Mouse (Mus musculus) hindbrain, embryonic 15.5 days (tissue): ENCODE results near the gene Rbms1. TPM values are rescaled to one million over a fixed set of nuclear protein-coding genes. Genes with fewer than 3 reads are reported as not detected.

Source experiments
- ATAC-seq: fragments of 200-750 bp; cut with Nextera tagmentation; 2 replicates; pipeline ENCODE4 v1.8.0; 2017; ENCODE audit warnings: low read depth, moderate number of reproducible peaks, moderate TSS enrichment; ENCODE audit not compliant: low FRiP score
- H3K27ac ChIP-seq: fragments of 300-500 bp; sonication (generic); replicated peaks from 2 replicates; pipeline ENCODE4 v1.5.1; 2015; ENCODE audit warnings: mild to moderate bottlenecking, inconsistent platforms
- H3K27me3 ChIP-seq: fragments of 300-500 bp; sonication (generic); 2 replicates; pipeline ENCODE4 v1.6.1; 2015; ENCODE audit warnings: control low read depth, inconsistent platforms
- H3K36me3 ChIP-seq: fragments of 300-500 bp; sonication (generic); 2 replicates; pipeline ENCODE4 v1.6.1; 2015; ENCODE audit warnings: control low read depth, inconsistent platforms
- H3K4me1 ChIP-seq: fragments of 300-500 bp; sonication (generic); replicated peaks from 2 replicates; pipeline ENCODE4 v1.6.1; 2015; ENCODE audit warnings: control low read depth, inconsistent platforms
- H3K4me2 ChIP-seq: fragments of 300-500 bp; sonication (generic); 2 replicates; pipeline ENCODE4 v1.6.1; 2015; ENCODE audit warnings: moderate library complexity, mild to moderate bottlenecking, inconsistent platforms
- H3K4me3 ChIP-seq: fragments of 300-500 bp; sonication (generic); 2 replicates; pipeline ENCODE4 v1.5.1; 2015; ENCODE audit warnings: mild to moderate bottlenecking, inconsistent platforms
- H3K9ac ChIP-seq: fragments of 300-500 bp; sonication (generic); 2 replicates; pipeline ENCODE4 v1.6.1; 2015; ENCODE audit warnings: inconsistent platforms
- H3K9me3 ChIP-seq: fragments of 300-500 bp; sonication (generic); 2 replicates; pipeline ENCODE4 v1.6.1; 2016; ENCODE audit warnings: control low read depth, inconsistent platforms
- WGBS: fragments of 180-500 bp; shearing (Covaris S2); methylation state at CpG from one replicate; pipeline ENCODE4 v1.1.7; 2015; 5-methylcytosine and 5-hydroxymethylcytosine counted together
- polyA plus RNA-seq: library from polyadenylated mRNA; unstranded; fragments of >200 nt; fragmentation: Nextera tagmentation; extraction: Ambion mirVana; gene quantifications from 2 replicates; pipeline ENCODE4 v1.2.1, GENCODE M21; 2015

Gene Rbms1
- polyA plus RNA-seq, 1 experiment from 2014 or later: 77.7 TPM

DNA sequence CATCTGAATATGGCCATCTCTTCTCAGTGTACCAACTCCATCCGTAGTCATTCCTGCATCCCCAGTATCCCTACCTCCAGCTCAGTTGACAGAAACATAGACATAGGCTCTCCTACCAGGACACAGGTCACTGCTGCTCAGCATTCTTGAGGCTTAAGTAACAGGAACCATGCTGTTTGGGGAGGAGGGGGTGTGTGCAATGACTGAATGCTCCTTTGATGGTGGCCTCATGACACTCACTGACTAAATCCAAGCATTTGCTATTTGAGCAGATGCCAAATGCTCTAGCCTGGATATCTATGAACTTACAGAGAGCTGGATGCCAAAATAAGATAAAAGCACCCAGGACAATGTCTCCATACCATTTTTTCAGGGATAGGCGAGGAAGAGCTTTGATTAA lies 238.3 kb downstream of the Rbms1 start:
- WGBS: 78% methylated on average over 2 of the region's 2 CpGs
- H3K27me3 ChIP-seq: no peaks in the 10 kb centered on the region
- peaks cover 7% of the 10 kb centered on the region for H3K4me1 ChIP-seq
- no peak overlapping the region for H3K4me2 ChIP-seq
- no peaks in the 10 kb centered on the region for H3K36me3 ChIP-seq
- no peak overlapping the region for H3K27ac ChIP-seq
- no peak overlapping the region for H3K4me3 ChIP-seq
- ATAC-seq: no peak
- no peaks in the 10 kb centered on the region for H3K9me3 ChIP-seq
- no peak overlapping the region for H3K9ac ChIP-seq

DNA sequence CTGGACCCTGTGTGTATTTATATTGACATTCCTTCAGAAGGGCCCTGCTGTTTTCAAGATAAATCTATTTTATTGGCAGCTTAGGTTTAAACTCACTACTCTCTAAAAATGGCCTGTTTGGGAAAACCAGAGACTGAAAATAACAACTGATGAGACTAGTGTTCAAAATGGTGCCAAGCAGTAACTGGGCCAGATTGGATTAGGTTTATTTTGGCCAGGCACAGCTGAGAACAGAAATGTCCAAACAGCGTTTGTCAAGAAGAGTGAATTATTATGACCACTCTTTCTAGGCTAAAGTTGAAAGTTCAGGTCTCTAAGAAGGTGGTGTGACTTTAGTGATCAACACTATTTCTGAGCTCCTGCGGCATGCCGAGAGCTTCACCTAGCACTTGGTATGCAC lies 240.0 kb downstream of the Rbms1 start:
- Histone ChIP-seq H3K4me1 (peaks cover 7% of the 10 kb centered on the region), H3K27me3 (no peaks in the 10 kb centered on the region), H3K4me2 (no peak overlapping the region), H3K9me3 (no peaks in the 10 kb centered on the region), H3K4me3 (no peak overlapping the region), H3K36me3 (no peaks in the 10 kb centered on the region), H3K27ac (no peak overlapping the region), H3K9ac (no peak overlapping the region)
- ATAC-seq: no peak
- WGBS: 87% methylated on average over 3 of the region's 3 CpGs

DNA sequence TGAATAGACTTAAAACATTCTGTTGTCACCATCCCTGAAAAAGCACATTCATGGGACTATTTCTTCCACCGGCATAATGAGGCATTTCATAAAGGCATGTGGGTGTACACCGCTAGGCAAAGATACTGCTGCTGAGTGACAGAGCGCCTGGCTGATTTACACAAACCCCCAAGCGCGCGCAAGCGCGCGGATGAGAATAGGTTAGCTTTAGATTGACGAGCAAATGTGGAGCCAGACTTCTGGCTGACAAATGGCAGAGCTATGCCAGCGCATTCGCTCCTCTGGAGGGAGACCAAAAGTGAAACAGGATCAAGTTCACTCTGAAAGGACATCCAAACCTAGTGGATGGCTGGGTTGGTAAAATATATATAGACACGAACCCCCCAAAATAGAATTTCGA lies 240.5 kb downstream of the Rbms1 start, which contains the start of gene Itgb6:
Gene Itgb6, minus strand, starts transcription at position 130 of the 400 bp plus-strand sequence.
- Histone ChIP-seq H3K36me3 (no peaks in the 10 kb centered on the region), H3K9me3 (no peaks in the 10 kb centered on the region), H3K27ac (no peak within 1 kb of the TSS), H3K9ac (no peak within 1 kb of the TSS), H3K27me3 (no peaks in the 10 kb centered on the region), H3K4me3 (no peak within 1 kb of the TSS), H3K4me2 (0 out of 2 replicates have a peak within 1 kb of the TSS, but pooled peaks have one; percentile 16), H3K4me1 (peaks cover 7% of the 10 kb centered on the region)
- 60% methylated on average over 14 of the region's 14 CpGs for WGBS
- ATAC-seq: peak; percentile 69; the same call in 1 of the 2 replicates

DNA sequence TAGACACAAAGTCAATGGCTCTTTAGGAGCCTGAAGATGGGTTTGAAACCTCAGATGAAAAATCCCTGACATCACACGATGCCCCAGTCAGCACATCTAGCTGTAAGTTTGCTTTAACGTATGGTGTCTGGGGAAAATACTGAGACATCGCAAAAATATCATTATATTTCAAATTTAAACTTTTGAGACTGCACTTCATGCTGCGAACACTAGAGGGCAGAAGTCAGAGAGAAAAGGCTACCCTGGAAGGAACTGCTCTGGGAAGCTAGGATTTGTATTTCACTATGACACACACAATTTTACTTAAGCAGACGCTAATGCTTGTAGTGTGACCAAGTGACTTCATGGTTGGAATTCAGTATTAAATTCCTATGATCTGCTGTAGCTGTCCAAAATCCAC lies 242.1 kb downstream of the Rbms1 start:
- no peak for ATAC-seq
- H3K4me1 ChIP-seq: peaks cover 8% of the 10 kb centered on the region
- no peaks in the 10 kb centered on the region for H3K27me3 ChIP-seq
- no peak overlapping the region for H3K4me3 ChIP-seq
- 28% methylated on average over 5 of the region's 5 CpGs for WGBS
- H3K9ac ChIP-seq: no peak overlapping the region
- H3K4me2 ChIP-seq: no peak overlapping the region
- no peak overlapping the region for H3K27ac ChIP-seq
- H3K9me3 ChIP-seq: no peaks in the 10 kb centered on the region
- H3K36me3 ChIP-seq: no peaks in the 10 kb centered on the region

DNA sequence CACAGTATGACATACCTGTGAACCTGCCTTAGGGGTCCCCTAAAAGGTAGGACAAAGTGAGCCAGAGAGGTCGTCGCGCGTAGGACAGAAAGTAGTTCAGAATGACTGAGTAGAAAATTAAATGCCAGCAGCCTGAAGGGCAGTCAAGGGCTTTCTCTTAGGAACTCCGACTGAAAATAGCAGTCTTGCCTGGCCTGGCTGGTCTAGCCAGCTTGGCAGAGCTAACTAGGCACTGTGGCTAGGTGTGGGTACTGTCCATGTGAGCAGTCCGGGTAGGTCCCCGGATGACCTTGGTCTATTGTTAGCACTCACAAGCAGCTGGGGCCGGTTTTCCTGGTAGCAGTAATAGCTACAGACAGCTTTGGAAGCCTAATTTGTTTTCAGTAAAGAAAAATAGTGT lies 242.8 kb downstream of the Rbms1 start:
- no peak overlapping the region for H3K9ac ChIP-seq
- WGBS: 77% methylated on average over 8 of the region's 8 CpGs
- no peaks in the 10 kb centered on the region for H3K9me3 ChIP-seq
- no peaks in the 10 kb centered on the region for H3K27me3 ChIP-seq
- H3K27ac ChIP-seq: no peak overlapping the region
- no peak overlapping the region for H3K4me2 ChIP-seq
- H3K4me1 ChIP-seq: peaks cover 14% of the 10 kb centered on the region
- H3K36me3 ChIP-seq: no peaks in the 10 kb centered on the region
- H3K4me3 ChIP-seq: no peak overlapping the region
- ATAC-seq: no peak

DNA sequence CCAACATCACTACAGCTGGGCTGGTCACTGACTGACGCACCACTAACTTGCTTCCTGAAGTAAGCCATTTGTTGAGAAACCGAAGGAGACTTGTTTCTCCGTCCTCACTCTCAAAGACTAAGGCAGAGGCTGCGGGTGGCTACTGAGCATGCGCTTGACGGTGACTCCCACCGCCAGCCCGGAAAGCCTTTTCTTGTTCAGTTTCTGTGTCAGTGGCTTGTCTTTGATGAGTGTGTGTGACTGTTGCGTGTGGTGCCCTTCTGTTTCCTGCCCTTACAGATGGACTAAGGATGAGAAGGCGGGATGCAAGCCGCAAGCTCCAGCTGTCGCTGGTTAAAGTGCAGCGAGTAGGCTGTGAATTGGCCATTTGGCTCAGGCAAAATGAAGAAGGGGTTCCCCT lies 245.6 kb downstream of the Rbms1 start:
- peak overlapping the region; percentile 42 for H3K4me2 ChIP-seq
- H3K36me3 ChIP-seq: no peaks in the 10 kb centered on the region
- ATAC-seq: no peak
- 0 out of 2 replicates have a peak overlapping the region, but pooled peaks have one; percentile 17 for H3K27ac ChIP-seq
- no peak overlapping the region for H3K4me3 ChIP-seq
- 59% methylated on average over 13 of the region's 13 CpGs for WGBS
- peaks cover 31% of the 10 kb centered on the region for H3K4me1 ChIP-seq
- no peaks in the 10 kb centered on the region for H3K27me3 ChIP-seq
- H3K9me3 ChIP-seq: no peaks in the 10 kb centered on the region
- no peak overlapping the region for H3K9ac ChIP-seq

DNA sequence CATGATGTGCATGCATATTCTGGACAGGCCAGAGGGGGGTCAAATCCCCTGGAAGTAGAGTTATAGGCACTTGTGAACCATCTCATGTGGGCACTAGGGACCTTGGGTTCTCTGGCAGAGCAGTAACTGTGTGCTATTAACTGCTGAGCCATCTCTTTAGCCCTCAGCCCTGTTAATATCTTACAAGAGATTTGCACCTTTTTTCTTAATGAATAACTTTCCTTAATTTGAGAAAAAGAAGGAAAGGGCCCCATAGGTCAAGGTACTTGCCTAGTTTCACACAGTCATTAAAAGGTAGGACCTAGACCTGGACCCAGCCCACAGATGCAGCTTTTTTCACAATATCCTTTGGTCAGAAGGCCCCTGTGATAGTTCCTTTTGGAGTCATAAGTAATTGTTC lies 246.4 kb downstream of the Rbms1 start:
- Histone ChIP-seq H3K4me2 (no peak overlapping the region), H3K27me3 (no peaks in the 10 kb centered on the region), H3K4me3 (no peak overlapping the region), H3K9ac (no peak overlapping the region), H3K36me3 (no peaks in the 10 kb centered on the region), H3K9me3 (no peaks in the 10 kb centered on the region), H3K27ac (no peak overlapping the region), H3K4me1 (peaks cover 27% of the 10 kb centered on the region)
- ATAC-seq: no peak

DNA sequence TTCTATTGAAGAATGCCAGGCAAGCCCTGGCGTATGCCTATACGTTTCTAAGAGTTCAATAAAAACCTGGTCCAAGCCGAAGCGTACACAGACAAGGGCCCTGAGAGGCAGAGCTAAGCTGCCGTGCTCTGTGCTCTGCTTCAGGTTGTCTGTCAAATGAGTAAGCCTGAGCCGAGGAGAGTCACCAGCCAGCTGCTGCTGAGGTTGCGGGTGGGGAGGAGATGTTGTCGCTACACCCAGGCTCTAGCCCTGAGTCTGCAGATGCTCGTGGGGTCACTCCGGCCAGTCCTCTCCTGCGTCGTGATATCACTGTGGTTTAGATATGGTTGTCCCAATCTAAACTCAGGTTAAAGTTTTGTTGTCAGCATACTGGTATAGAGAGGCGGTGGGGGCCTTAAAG lies 247.2 kb downstream of the Rbms1 start:
- 71% methylated on average over 13 of the region's 13 CpGs for WGBS
- no peaks in the 10 kb centered on the region for H3K27me3 ChIP-seq
- H3K27ac ChIP-seq: no peak overlapping the region
- no peaks in the 10 kb centered on the region for H3K36me3 ChIP-seq
- no peaks in the 10 kb centered on the region for H3K9me3 ChIP-seq
- no peak for ATAC-seq
- H3K9ac ChIP-seq: no peak overlapping the region
- H3K4me1 ChIP-seq: peaks cover 27% of the 10 kb centered on the region
- H3K4me2 ChIP-seq: no peak overlapping the region
- H3K4me3 ChIP-seq: no peak overlapping the region

DNA sequence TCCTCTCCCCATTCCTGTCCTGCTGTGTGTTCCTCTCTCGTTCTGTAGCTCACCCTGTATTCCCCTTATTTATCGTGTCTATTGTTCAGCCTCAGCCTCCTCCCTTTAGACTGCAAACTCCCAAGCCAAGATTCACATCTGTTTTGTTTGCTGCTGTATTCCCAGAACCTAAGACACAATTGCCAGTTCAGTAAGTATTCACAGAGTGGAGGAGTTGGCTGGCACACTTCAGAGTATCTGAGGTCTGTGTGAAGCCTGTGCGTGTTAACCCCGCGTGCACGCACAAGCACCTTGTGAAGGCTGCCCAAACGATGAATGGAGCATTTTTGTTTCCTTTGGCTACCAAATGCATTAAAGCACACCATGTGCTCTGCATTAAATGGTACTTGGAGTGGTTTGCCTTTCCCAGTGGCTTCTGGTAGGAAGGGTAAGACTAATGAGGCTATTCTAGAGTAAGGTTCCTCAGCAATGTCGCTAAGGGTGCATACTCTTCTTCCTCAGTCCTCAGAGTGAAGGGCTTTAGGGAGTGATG lies 248.0 kb downstream of the Rbms1 start:
- Histone ChIP-seq H3K9me3 (no peaks in the 10 kb centered on the region), H3K4me1 (peaks cover 27% of the 10 kb centered on the region), H3K9ac (no peak overlapping the region), H3K4me3 (no peak overlapping the region), H3K36me3 (no peaks in the 10 kb centered on the region), H3K4me2 (no peak overlapping the region), H3K27me3 (no peaks in the 10 kb centered on the region), H3K27ac (peak overlapping the region; percentile 18; the same call in 1 of the 2 replicates)
- 0 out of 2 replicates have a peak, but pooled peaks have one; percentile 53 for ATAC-seq
- WGBS: 37% methylated on average over 8 of the region's 8 CpGs

DNA sequence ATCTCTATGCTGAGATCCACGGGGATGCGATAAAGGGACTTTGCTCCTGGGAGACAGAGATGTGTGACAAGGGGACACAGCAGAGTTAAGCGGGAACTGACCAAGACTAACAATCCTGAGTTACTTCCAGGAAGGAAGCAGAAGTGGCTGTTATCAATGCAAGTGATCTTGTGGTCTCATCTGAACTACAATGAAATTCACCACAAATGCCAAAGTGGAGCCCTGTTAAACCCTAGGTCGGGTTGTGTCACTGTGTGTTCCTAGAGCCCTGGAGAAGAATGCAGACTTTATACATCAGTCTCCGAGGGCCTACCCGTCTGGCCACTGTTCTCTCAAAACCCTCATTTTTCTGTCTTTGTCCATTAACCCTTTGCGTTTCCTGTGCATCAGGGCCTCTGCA lies 248.5 kb downstream of the Rbms1 start:
- H3K27ac ChIP-seq: peak overlapping the region; percentile 68
- no peak overlapping the region for H3K9ac ChIP-seq
- no peak for ATAC-seq
- no peaks in the 10 kb centered on the region for H3K9me3 ChIP-seq
- H3K4me3 ChIP-seq: no peak overlapping the region
- H3K4me1 ChIP-seq: peaks cover 27% of the 10 kb centered on the region
- WGBS: 25% methylated on average over 7 of the region's 7 CpGs
- H3K27me3 ChIP-seq: no peaks in the 10 kb centered on the region
- no peaks in the 10 kb centered on the region for H3K36me3 ChIP-seq
- peak overlapping the region; percentile 37 for H3K4me2 ChIP-seq

DNA sequence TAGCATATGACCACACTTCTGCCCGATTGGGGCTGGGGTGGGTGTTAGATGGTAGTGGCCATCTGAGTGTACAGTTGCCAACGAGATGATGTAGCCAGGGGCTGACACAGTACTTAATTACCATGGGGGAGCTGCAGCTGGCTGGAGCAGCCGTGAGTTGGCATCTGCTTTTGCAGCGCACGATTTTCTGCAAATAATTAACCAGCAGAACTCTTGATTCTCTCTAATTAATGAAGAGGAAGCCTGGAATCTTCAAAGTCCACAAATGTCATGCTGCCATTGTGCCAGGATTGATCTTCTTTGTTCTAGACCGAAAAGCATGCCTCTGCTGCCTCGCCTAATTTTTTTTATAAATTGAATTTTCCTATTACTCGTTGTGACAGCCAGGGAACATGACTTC lies 249.1 kb downstream of the Rbms1 start:
- Histone ChIP-seq H3K4me3 (no peak overlapping the region), H3K9ac (no peak overlapping the region), H3K4me2 (peak overlapping the region; percentile 37), H3K27me3 (no peaks in the 10 kb centered on the region), H3K36me3 (no peaks in the 10 kb centered on the region), H3K27ac (peak overlapping the region; percentile 68), H3K9me3 (no peaks in the 10 kb centered on the region), H3K4me1 (peaks cover 27% of the 10 kb centered on the region)
- ATAC-seq: peak; percentile 71
- 12% methylated on average over 8 of the region's 8 CpGs for WGBS

DNA sequence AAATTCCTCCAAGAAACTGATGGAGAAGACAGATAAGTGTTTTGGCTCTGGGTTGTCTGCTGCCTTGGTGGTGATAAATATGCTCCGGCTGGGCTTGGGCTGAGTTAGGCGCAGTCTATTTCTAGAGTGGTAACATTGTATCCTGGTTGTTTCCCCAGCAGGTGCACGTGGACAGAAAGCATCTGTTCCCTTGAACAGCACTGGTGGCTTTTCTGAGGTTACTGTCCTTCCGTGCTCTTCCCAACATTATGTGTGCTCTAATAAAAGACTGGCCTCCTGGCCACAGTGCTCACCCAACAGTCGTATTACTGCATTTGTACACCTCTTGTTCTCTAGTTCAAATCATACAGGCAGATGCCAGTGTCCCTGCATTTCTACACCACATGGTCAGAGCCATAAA lies 250.1 kb downstream of the Rbms1 start:
- Histone ChIP-seq H3K4me2 (no peak overlapping the region), H3K27ac (0 out of 2 replicates have a peak overlapping the region, but pooled peaks have one; percentile 21), H3K9ac (no peak overlapping the region), H3K27me3 (no peaks in the 10 kb centered on the region), H3K36me3 (no peaks in the 10 kb centered on the region), H3K9me3 (no peaks in the 10 kb centered on the region), H3K4me3 (no peak overlapping the region), H3K4me1 (peaks cover 27% of the 10 kb centered on the region)
- 77% methylated on average over 5 of the region's 5 CpGs for WGBS
- no peak for ATAC-seq

DNA sequence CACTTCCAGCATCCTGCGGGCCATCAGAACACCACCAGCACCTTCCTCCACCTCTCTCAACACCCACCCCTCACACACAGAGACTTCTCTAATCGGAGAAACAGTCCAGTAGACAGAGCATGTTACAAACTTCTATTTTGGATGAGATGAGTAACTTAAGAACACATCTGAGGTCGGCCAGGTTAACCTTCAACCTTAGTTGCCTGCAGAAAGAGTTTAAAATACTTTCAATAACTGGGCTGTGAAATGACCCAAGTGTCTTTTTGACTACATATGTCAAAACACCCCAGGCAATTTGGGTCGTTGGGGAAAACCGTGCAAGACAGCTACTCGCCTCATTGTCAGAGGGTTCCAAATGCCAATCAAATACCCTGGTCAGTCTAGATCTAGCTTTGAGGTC lies 250.5 kb downstream of the Rbms1 start:
- peaks cover 27% of the 10 kb centered on the region for H3K4me1 ChIP-seq
- no peaks in the 10 kb centered on the region for H3K9me3 ChIP-seq
- H3K27ac ChIP-seq: no peak overlapping the region
- 74% methylated on average over 6 of the region's 6 CpGs for WGBS
- no peak overlapping the region for H3K9ac ChIP-seq
- no peak for ATAC-seq
- no peak overlapping the region for H3K4me2 ChIP-seq
- H3K27me3 ChIP-seq: no peaks in the 10 kb centered on the region
- no peaks in the 10 kb centered on the region for H3K36me3 ChIP-seq
- H3K4me3 ChIP-seq: no peak overlapping the region
